Mouse (Mus musculus) hindbrain, postnatal 0 days (tissue): ENCODE results near the gene Cux1. TPM values are rescaled to one million over a fixed set of nuclear protein-coding genes. Genes with fewer than 3 reads are reported as not detected.
"Not testable (repeated sequence)": the region's sequence is repeated elsewhere in the genome, so short reads cannot be mapped to it uniquely, and the experiment has no call there.

ENCODE experiments used
- ATAC-seq: fragments of 200-750 bp; cut with Nextera tagmentation; 2 replicates; pipeline ENCODE4 v1.8.0; 2017; ENCODE audit warnings: mild to moderate bottlenecking, moderate TSS enrichment, moderate library complexity
- DNase-seq: peaks from one replicate; pipeline ENCODE4 v3.0.0-alpha.2; 2015; ENCODE audit warnings: low spot score
- H3K27ac ChIP-seq: fragments of 300-500 bp; sonication (generic); 2 replicates; pipeline ENCODE4 v1.5.1; 2014; ENCODE audit warnings: mild to moderate bottlenecking
- H3K27me3 ChIP-seq: fragments of 300-500 bp; sonication (generic); 2 replicates; pipeline ENCODE4 v1.6.1; 2014; ENCODE audit warnings: low read length, mixed read lengths; ENCODE audit not compliant: insufficient read depth
- H3K36me3 ChIP-seq: fragments of 300-500 bp; sonication (generic); 2 replicates; pipeline ENCODE4 v1.6.1; 2014; ENCODE audit warnings: low read length, mixed read lengths; ENCODE audit not compliant: insufficient read depth
- H3K4me1 ChIP-seq: fragments of 300-500 bp; sonication (generic); 2 replicates; pipeline ENCODE4 v1.6.1; 2014; ENCODE audit warnings: antibody characterized with exemption, low read length, mixed read lengths; ENCODE audit not compliant: insufficient read depth
- H3K4me2 ChIP-seq: fragments of 300-500 bp; sonication (generic); 2 replicates; pipeline ENCODE4 v1.6.1; 2014; ENCODE audit warnings: low read depth, mild to moderate bottlenecking, low read length, moderate library complexity, mixed read lengths
- H3K4me3 ChIP-seq: fragments of 300-500 bp; sonication (generic); 2 replicates; pipeline ENCODE4 v1.5.1; 2014; ENCODE audit warnings: low read length
- H3K9ac ChIP-seq: fragments of 300-500 bp; sonication (generic); replicated peaks from 2 replicates; pipeline ENCODE4 v1.6.1; 2014; ENCODE audit warnings: mild to moderate bottlenecking, low read length, moderate library complexity, mixed read lengths
- H3K9me3 ChIP-seq: fragments of 300-500 bp; sonication (generic); 2 replicates; pipeline ENCODE4 v1.6.1; 2016; ENCODE audit warnings: low read length, mixed read lengths
- CTCF ChIP-seq: IDR thresholded peaks from 2 replicates; pipeline ENCODE4 v1.5.1; 2016; ENCODE audit warnings: antibody characterized with exemption, control low read depth, low read depth
- WGBS: fragments of 180-500 bp; shearing (Covaris S2); extraction: QIAGEN DNeasy Blood & Tissue Kit; methylation state at CpG from one replicate; pipeline ENCODE4 v1.1.7; 2014; 5-methylcytosine and 5-hydroxymethylcytosine counted together
- polyA plus RNA-seq: library from polyadenylated mRNA; unstranded; fragments of >200 nt; fragmentation: Nextera tagmentation; extraction: Ambion mirVana; gene quantifications from 2 replicates; pipeline ENCODE4 v1.2.1, GENCODE M21; 2015
- total RNA-seq: library from RNA; depleted of rRNA; stranded (reverse); fragments of >200 nt; gene quantifications from 2 replicates; pipeline ENCODE4 v1.2.3, GENCODE M21; 2014

Cux1 gene
- total and polyA plus RNA-seq, 2 experiments from 2014 or later = 86.3 to 137 TPM

GRCm38 (mm10) chr5:136476272-136476671 is 91.0 kb downstream of the Cux1 start:
- Histone ChIP-seq H3K27ac (no peak overlapping the region), H3K36me3 (no peaks in the 10 kb centered on the region), H3K9me3 (no peaks in the 10 kb centered on the region), H3K27me3 (no peaks in the 10 kb centered on the region), H3K4me2 (no peak overlapping the region), H3K4me1 (no peaks in the 10 kb centered on the region), H3K4me3 (no peak overlapping the region), H3K9ac (no peak overlapping the region)
- ATAC-seq = peak; percentile 43; the same call in 1 of the 2 replicates
- WGBS = 71% methylated on average over 3 of the region's 3 CpGs
- peak; percentile 57 for DNase-seq
- no peak for TF ChIP-seq CTCF

GRCm38 (mm10) chr5:136475161-136475560 is 92.1 kb downstream of the Cux1 start:
- no peak overlapping the region for H3K4me3 ChIP-seq
- no peak for ATAC-seq
- no peaks in the 10 kb centered on the region for H3K4me1 ChIP-seq
- no peaks in the 10 kb centered on the region for H3K36me3 ChIP-seq
- H3K27me3 ChIP-seq = no peaks in the 10 kb centered on the region
- TF ChIP-seq CTCF = no peak
- no peak overlapping the region for H3K4me2 ChIP-seq
- no peak for DNase-seq
- no peak overlapping the region for H3K27ac ChIP-seq
- no peak overlapping the region for H3K9ac ChIP-seq
- H3K9me3 ChIP-seq = no peaks in the 10 kb centered on the region
- 76% methylated on average over 1 of the region's 1 CpGs for WGBS

DNA sequence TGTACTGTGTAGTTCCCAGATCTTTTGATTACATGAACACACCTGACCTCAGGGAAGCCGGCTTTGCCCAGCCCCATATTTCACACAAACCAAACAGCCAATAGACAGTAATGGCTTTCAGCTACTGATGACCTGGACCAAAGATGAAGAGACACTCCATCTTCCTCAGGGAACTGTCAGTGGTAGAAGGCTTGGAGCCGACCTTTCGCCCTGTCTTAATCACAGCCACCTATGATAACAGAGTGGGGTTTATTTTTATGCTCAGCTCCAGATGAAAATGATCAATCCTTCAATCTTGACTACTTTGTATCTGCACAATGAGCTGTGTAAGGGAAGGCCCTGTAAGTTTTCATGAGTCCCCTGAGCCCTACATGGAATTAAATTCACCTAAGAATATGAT is 93.2 kb downstream of the Cux1 start:
- WGBS = 79% methylated on average over 3 of the region's 3 CpGs
- Histone ChIP-seq H3K9ac (no peak overlapping the region), H3K4me1 (no peaks in the 10 kb centered on the region), H3K9me3 (no peaks in the 10 kb centered on the region), H3K4me3 (no peak overlapping the region), H3K27me3 (no peaks in the 10 kb centered on the region), H3K4me2 (no peak overlapping the region), H3K27ac (no peak overlapping the region), H3K36me3 (no peaks in the 10 kb centered on the region)
- no peak for TF ChIP-seq CTCF
- ATAC-seq (no peak), DNase-seq (no peak)

DNA sequence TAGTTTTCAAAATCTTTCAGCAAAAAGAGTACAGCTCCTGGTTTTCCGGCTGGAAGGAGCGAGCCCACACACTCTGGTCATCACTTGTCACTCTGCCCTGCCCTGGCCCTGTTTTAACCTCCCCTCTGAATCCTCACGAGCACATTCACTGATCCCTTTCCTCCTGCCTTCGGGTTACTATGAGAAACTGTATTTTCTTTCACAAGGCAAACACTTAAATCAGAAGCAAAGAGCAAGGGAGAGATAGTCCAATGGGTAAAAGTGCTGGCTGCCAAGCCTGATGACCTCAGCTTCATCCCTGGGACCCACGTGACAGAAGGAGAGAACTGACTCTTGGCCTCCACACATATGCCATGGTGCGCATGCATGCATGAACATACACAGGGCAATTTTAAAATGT is 94.0 kb downstream of the Cux1 start:
- Histone ChIP-seq H3K4me1 (0 out of 2 replicates have a peak, but pooled peaks cover 1% of the 10 kb centered on the region), H3K4me2 (no peak overlapping the region), H3K9ac (no peak overlapping the region), H3K27me3 (no peaks in the 10 kb centered on the region), H3K36me3 (no peaks in the 10 kb centered on the region), H3K27ac (no peak overlapping the region), H3K4me3 (no peak overlapping the region), H3K9me3 (no peaks in the 10 kb centered on the region)
- ATAC-seq = no peak
- DNase-seq = no peak
- 44% methylated on average over 6 of the region's 6 CpGs for WGBS
- no peak for TF ChIP-seq CTCF

DNA sequence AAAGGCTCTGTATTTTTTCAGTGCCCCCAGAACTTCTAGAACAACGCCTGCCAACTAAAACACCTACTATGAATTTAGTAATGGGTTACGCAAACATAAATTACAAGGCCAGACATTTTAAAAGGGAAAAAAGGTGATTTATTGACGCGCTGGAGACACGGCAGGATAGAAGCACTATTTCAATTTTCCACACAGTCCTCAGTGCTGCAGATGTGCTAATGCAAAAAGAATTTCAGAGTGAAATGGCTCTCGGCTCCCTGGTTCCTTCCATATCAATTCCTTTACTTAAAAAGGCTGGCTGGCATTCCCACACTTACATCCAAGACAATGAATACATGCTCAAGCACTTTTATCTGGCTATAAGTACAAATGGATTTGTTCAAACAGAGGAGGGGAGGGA is 94.4 kb downstream of the Cux1 start:
- TF ChIP-seq CTCF = no peak
- no peak for DNase-seq

DNA sequence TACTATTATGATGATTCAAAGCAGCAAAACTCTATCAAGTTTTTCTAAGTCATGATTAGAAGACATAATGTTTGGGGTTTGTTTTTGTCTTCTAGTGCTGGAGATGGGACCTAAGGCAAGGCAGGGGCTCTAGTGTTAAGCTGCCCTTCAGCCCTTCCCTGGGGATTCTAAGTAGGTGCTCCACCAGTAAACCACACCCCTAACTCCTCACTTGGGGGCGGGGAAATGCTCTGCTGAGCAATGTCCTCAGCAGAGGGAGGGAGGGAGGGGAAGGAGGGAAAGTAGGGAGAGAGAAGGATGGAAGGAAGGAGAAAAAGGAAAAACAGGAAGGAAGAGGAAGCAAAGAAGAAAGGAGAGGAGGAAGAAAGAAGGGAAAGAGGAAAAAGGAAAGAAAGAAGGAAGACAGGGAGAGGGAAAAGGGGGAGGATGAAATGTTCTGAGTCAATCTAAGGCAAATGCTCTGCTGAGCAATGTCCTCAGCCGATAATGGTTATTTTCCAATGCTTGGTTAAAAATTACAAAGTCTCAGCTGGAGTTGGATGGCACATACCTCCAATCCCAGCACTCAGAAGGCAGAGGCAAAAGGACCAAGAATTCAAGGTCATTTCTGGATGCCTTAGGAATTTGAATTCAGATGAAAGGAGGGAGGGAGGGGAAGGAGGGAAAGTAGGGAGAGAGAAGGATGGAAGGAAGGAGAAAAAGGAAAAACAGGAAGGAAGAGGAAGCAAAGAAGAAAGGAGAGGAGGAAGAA is 96.1 kb downstream of the Cux1 start:
- not testable (repeated sequence) for H3K9me3 ChIP-seq, H3K27ac ChIP-seq, H3K36me3 ChIP-seq, H3K4me1 ChIP-seq, H3K9ac ChIP-seq, H3K27me3 ChIP-seq, DNase-seq, H3K4me3 ChIP-seq, ATAC-seq, H3K4me2 ChIP-seq
- 58% methylated on average over 2 of the region's 2 CpGs for WGBS

More for the DNA sequence above, 94.4 kb downstream of the Cux1 start:
- 0 out of 2 replicates have a peak, but pooled peaks cover 6% of the 10 kb centered on the region for H3K4me1 ChIP-seq
- no peaks in the 10 kb centered on the region for H3K36me3 ChIP-seq
- no peak for ATAC-seq
- no peaks in the 10 kb centered on the region for H3K27me3 ChIP-seq
- H3K9me3 ChIP-seq = no peaks in the 10 kb centered on the region
- no peak overlapping the region for H3K9ac ChIP-seq
- no peak overlapping the region for H3K4me3 ChIP-seq
- WGBS = 79% methylated on average over 6 of the region's 6 CpGs
- no peak overlapping the region for H3K4me2 ChIP-seq
- H3K27ac ChIP-seq = no peak overlapping the region

GRCm38 (mm10) chr5:136469301-136469700 is 98.0 kb downstream of the Cux1 start:
- no peak overlapping the region for H3K4me2 ChIP-seq

More at GRCm38 (mm10) chr5:136469301-136469700, 98.0 kb downstream of the Cux1 start:
- Histone ChIP-seq H3K9ac (no peak overlapping the region), H3K27me3 (no peaks in the 10 kb centered on the region), H3K9me3 (no peaks in the 10 kb centered on the region), H3K4me3 (no peak overlapping the region), H3K4me1 (peaks cover 6% of the 10 kb centered on the region; the same call in 1 of the 2 replicates), H3K36me3 (no peaks in the 10 kb centered on the region), H3K27ac (no peak overlapping the region)
- DNase-seq (no peak), ATAC-seq (no peak)
- no peak for TF ChIP-seq CTCF
- 75% methylated on average over 1 of the region's 1 CpGs for WGBS
